Mouse (Mus musculus) A20 (cell line): ENCODE results near the gene Gtf2ird2.
A peak's percentile ranks its signal among the peaks of the same experiment; 100 is the strongest.

ENCODE experiments used
- DNase-seq: peaks from one replicate; pipeline ENCODE4 v3.0.0-alpha.2; 2011; ENCODE audit warnings: low read depth, low spot score

Gene Gtf2ird2

DNA sequence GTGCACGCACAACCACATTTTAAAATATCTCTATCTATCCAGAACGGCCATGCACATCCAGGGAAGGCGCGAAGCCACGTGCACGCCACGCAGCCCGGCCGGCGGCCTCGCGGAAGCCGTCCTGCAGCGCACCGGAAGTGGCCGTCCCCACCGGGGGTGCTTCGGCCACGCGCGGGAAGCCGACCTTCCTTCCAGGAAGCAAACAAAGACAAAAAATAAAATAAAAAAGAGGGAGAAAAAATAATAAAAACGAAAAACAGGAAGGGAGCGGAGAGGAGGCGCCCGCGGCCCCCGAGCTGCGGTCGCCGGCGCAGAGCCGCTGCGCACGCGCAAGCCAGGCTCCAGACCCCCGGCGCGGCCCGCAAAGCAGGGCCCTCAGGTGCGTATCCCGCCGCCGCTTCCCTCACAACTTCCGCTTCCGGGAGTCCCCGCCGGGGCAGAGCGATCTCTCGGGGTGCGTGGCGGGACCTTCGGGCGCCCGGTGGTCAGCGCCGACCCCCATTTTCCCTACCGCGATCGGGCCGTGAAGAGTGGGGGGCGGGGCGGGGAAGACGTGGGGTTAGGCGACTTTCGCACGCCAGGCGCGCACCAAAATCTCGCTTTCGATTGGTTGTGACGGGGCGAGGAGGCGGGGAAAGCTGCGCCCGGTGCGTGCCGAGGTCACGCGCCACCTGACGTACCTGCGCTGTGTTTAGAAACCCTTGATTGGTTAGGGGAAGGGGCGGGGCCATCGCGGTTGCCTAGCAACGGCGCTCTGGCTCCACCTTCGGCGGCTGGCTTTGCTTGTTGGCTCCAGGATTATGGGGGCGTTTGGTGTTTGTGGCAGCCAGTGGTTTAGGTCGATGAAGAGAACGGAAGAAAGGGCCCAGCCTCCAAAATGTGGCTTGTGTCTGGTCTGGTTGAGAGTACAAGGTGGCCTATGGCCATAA, at the start of gene Gtf2ird2:
Gtf2ird2 (plus strand) TSS at position 140 of the 929 bp plus-strand sequence.
- DNase-seq: peak; percentile 100

DNA sequence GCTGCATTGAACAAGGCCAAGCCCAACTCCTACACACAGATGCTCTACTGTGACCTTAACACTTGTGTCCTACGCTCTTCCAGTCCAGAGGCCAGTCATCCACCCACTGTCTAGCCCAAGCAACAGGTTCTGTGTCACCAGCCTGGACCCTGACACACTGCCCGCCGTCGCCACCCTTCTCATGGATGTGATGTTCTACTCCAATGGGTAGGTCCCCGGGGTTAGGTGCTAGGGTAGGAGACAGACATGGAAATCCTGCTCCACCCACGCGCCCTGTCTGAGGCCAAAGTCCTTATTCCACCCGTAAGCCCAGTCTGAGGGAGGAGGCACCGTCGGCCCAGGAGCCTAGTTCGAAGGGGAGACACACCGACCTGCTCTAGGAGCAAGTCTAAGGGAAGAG, 47.8 kb upstream of the Gtf2ird2 start:
- no peak for DNase-seq

DNA sequence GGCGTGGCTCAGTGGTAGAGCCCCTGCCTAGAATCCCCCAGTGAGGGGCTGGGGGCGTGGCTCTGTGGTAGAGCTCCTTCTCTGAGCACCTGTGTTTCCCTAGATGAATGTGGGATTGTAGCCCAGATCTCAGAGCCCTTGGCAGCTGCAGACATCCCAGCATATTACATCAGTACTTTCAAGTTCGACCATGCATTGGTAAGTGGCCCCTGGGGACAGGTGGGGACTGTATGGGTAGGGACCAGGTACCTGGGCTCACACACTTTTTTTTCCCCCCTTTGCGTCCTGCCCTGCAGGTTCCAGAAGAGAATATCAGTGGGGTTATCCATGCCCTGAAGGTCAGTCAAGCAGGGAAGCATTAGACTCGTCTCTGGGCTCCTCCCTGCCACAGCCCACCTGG, 45.9 kb upstream of the Gtf2ird2 start:
- peak; percentile 12 for DNase-seq

DNA sequence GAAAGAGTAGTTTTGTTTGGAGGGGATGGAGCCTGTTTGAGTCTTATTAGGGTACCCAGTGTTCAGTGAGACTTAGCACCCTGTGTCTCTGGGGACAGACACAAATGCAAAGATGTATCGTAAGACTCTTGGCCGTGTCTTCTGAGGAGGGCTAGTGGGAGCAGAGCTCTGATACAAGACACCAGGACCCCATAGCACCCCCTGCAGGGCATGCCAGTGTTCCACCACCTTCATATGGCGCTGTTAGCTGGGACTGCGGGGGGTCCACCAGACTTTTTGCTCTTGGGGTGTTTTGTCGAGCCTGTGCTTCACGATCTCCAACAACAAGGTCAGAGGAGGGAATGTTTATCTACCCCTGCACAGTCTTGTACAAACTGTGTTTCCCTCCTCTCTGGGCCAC, 44.4 kb upstream of the Gtf2ird2 start:
- DNase-seq: peak; percentile 55

DNA sequence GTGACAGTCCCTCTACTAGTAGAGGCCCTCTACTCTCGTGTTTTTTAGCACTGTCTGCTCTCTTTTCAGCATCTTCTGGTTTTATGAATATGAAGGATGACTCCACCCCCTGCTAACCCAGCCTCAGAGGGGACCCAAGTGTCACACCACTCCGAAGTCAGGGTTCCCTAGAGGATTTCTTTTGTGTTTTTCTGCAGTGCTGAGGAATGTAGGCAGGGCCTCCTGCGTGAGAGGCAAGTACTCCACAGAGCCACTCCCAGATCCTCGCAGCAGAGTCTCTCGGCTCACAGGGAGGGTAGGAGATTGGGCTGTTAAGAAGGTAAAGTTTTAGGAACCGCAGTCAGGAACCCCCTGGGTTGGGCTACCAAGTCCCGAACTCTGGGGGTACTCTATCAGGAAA, 42.6 kb upstream of the Gtf2ird2 start:
- DNase-seq: no peak

DNA sequence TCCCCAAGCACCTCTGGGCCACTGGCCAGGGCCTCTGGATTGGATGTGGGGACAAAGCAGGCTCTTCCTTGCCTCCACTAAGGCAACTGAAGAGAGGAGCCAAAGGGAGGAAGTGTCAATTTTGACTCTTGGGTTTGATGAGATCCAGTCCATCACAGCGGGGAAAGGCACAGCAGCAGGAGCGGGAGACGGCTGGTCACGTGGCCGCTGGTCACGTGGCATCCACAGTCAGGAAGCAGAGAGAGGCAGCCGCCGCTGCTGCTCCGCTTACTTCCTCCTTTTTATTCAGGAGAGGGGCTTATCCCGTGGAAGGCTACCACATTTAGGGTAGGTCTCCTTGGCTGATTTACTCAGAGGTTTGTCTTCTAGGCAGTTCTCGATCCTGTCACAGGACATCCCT, 41.4 kb upstream of the Gtf2ird2 start:
- peak; percentile 43 for DNase-seq

DNA sequence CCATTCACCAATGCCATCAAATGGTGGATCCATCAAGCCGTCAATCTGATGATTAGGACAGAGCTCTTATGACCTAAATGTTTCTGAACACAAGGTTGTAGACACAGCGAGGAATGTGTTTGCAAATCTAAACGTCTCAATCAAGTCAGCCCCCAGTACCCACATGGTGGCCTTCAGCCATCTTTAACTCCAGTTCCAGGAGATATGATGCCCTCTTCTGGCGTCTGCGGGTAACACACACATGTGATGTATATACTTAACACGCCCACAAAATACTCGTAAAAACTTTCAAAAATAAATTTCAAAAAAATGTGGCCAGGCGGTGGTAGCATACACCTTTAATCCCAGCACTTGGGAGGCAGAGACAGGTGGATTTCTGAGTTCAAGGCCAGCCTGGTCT, 38.8 kb upstream of the Gtf2ird2 start:
- DNase-seq: peak; percentile 13

DNA sequence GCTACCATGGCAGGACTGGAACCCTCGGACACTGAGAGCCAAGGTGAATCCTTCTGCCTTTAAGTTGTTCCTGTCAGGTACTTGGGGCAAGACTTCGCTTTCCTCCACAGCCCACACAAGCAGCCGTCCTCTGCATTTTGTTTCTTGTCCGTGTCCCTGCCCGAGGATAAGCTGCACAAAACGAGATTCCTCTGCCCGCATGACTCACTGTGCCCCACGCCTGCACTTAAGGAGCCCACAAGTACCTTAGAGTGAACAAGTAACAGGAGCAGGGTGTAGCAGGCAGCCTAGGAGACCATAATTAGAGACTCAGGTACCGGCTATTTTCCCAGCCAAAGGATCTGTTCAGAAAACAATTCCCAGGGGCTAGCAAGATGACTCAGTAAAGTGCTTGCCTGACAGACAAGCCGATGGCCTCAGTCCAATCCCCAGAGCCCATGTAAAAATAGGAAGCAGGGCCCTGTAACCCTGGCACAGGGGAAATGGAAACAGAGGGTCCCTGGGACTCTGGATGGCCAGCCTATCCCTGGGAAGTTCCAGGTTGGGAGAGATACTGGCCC, 36.5 kb upstream of the Gtf2ird2 start:
- DNase-seq: no peak

DNA sequence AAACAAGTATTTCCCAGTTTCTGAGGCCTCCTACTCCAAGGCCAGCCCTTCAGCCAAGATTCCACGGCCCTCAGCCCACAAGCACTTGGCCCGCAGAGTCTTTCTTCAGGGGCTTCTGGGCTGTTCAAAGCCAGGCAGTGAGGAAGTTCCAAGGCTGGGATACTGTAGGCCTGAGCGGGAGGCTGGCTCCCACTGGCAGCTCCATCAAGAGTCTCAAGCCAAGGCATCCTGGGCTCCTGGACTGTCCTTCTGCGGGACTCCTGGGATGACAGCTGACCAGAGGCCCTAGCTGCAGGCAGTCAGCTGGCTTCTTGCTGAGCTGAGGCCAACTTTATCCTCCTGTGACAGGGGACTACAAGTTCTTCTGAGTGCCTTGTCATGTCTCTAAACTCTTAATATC, 35.7 kb upstream of the Gtf2ird2 start:
- DNase-seq: no peak

DNA sequence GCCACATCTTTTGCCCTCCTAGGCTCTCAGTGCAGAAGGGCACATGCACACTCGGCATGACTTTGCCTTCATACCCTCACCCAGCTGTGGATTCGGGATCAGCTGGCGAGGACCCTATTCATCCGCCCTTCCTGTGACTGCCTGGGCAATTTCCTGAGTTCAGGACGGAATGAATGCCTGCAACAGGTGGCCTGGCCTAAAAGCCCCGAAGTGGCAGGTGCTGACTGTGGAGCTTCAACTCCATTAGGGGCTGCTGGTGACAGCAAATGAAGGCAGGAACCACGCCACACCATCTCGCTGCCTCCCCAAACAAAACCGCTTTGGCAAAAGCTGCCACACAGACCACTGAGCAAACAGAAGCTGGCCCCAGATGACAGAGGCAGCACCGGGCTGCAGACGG, 31.9 kb upstream of the Gtf2ird2 start:
- no peak for DNase-seq

DNA sequence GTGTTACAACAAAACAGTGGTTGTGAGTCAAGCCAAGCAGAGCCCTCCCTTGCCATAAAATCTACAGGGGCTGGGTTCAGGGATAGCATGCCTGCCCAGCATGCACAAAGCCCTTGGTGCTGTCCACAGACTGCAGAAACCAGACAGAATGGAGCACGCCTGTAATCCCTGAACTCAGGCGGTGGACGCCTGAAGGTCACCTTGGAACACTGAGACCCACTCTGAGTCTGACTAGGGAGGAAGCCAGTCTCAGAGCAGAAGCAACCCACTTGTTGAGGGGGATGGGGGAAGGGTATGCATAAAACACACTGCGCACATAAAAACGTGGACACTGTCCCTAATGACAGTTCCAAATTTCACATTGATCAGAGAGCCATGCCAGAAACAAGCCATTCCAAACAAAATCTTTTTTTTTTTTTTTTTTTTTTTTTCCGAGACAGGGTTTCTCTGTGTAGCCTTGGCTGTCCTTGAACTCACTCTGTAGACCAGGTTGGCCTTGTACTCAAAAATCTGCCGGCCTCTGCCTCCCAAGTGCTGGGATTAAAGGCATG, 27.8 kb upstream of the Gtf2ird2 start:
- DNase-seq: no peak

DNA sequence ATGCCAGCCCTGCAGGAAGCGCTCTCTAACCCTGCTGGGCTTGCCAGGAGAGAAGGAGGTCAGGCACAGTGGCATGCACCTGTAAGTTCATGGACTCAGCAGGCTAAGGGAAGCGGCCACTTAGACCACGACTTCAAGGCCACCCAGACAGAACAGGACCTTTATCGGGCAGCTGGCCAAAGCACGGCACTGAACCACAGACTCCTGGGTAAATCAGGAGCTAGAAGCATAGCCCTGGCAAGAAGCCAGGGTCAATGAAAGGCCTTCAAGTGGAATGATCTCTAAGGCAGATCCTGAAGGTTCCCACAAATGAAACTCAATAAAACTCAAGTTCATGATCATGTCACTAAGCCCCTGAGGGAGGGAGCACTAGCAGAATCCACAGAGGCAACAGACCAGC, 19.1 kb upstream of the Gtf2ird2 start:
- DNase-seq: no peak

DNA sequence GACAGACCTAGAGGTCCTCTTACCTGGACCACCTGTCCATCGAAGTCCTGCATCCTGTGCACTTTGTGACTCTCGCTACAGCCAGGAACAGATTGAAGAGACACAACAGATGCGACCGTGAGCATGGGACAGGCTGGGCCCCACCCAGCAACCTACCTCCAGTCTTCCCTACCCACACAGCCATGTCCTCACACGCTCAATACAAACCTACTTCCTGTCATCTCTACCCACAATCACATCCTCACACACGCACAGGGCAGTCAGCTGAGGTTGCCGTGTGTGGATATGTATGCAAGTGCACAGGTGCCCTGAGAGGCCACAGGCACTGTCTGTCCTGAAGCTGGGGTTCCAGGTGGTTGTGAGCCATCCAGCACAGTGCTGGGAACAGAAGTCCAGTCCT, 17.2 kb upstream of the Gtf2ird2 start:
- DNase-seq: no peak

DNA sequence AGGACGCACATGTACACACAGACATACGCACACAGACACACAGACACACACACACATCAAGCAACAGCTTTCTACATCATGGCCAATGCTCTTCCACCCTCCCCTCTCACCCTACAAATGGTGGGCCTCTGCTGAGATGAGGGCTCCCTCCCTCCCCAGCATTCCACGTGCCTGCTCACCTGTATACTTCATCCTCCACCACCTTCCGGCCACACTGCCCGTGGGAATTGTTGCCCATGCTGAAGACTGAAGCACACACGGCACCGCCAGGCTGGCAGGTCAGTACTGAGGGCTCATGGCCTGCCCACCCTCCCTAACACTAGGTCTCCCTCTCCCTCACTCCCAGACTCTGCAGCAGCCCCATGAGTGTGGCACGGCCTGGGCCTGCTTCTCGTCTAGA, 15.8 kb upstream of the Gtf2ird2 start:
- no peak for DNase-seq

DNA sequence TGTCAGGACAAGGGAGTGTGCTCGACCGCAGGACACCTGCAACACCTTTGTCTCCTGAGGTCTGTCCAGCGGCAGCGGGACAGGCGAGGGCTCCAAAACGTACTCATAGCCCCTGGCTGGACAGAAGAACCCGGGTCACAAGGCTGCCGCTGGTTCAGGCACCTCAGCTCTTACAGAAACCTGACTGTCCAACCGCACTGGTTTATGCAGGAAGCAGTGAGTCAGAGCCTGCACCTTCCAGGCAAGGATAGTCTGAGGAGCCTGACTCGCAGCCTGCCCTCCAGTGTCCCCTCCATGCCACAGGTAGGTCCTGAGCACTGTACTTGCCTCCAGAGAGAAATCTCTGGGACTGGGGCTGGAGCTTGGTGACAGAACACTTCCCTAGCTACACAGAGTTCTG, 14.6 kb upstream of the Gtf2ird2 start:
- no peak for DNase-seq

DNA sequence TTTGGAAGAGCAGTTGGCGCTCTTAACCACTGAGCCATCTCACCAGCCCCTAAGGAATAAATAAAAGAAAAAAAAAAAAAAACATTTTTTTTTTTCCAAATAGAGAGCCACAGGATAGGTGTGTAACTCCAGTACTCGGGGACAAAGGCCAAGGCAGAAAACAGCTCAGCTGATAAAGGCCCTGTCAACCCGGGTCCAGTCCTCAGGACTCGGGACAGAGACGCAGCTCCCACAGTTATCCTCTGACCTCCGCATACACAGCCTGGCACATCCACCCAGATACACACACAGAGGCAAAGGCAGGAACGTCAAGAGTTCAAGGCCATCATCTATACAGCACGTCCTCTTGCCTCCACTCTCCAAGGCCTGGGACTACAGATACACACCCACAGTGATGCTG, 13.7 kb upstream of the Gtf2ird2 start:
- no peak for DNase-seq

DNA sequence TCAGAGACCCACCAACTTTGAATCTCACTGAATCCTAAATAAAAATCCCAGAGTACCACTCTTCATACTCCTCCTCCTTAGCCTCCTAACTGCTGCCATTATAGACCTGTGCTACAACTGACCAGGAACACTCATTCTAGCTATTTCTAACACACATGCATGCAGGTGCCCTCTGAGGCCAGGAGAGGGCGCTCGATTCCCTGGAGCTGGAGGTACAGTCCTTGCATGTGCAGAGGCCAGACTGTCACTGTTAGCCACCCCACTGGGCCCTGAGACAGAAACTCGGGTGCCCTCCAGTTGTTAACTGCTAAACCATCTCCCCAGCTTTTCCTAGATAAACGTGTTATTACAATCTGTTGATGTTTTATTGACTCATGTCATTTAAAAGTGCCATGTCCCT, 10.6 kb upstream of the Gtf2ird2 start:
- peak; percentile 79 for DNase-seq

DNA sequence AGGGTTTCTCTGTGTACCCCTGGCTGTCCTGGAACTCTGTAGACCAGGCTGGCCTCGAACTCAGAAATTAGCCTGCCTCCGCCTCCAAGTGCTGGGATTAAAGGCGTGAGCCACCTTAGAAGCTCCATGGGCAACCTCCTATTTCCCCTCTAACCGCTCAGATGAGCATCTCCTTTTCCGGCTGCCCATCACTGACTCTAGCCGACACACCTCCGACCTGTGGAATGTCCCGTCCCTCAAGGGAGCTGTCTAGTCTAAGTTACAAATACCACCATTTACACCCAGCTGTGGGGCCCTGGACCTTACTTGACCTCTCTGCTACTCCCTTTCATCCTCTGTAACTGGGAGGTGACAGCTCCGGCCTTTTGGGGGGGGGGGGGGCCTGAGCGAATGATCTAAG, 8.1 kb upstream of the Gtf2ird2 start:
- DNase-seq: peak; percentile 66

DNA sequence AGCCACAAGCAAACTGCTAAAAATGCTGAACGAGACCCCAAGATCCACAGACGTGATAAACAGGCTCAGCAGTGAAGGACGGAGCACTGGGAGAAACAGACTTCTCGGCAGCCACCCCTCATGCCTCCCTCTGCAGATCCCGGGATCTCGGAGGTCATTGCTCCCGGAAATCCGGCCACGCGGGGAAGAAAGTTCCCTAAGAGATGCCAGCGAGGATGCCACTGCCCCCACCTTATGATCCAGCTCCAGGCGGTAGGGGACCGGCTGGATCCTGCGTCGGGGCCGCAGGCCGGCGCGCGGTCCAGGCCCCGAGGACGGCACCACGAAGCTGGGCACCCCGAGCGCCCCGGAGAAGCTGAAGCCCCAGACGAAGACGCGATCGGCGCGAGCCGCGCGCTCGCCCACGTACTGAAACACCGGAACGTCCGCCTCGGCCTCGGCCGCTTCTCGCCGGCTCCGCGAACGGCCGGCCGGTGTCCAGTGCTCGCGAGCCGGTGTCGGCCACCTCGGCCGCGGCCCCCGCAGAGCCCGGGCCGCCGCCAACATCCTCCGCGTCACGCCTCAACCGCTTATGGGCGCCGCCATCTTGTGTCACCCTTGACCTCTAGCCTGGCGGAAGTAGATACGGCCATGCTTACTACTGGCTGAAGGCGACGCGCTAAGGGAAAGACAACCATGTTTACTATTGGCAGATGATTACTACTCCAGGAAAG, 7.5 kb upstream of the Gtf2ird2 start, which contains the start of gene Rcc1l:
Rcc1l (minus strand) TSS at position 606 of the 713 bp plus-strand sequence.
- peak; percentile 93 for DNase-seq

DNA sequence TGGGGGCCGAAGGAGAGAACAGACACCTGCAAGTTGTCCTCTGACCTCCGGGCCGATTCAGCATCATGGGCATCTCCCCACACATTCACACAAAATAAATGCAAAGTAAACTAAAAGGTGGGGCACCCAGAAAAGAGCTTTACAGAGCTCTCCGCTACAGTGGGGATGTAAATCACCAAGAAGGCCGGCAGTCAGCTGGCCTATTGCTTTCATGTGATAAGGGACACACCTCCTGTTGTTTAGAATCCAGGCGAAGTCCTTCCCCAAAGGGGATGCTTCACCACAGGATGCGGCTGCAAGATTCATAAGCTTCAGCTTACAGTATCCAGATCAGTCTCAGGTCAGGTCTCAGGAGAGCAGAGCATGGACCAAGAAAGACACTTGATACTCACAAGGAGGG, 5.3 kb upstream of the Gtf2ird2 start:
- no peak for DNase-seq

DNA sequence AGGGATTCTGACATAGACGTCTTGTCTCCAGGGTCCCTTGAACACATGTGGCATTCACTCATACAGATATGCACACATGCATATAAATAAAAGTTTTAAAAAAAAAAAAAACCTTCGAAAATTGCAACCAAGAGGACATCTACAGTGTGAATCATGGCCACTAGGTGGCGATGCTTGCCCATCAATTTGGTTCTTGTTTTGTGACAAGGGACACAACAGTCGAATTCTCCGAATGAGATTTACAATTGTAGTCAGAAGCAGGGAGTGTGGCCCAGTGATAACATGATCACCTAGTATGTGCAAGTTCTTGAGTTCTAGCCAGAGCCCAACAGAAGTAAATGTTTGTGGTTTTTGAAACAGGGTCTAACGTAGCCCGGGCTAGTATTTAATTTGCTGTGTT, 3.9 kb upstream of the Gtf2ird2 start:
- peak; percentile 88 for DNase-seq

DNA sequence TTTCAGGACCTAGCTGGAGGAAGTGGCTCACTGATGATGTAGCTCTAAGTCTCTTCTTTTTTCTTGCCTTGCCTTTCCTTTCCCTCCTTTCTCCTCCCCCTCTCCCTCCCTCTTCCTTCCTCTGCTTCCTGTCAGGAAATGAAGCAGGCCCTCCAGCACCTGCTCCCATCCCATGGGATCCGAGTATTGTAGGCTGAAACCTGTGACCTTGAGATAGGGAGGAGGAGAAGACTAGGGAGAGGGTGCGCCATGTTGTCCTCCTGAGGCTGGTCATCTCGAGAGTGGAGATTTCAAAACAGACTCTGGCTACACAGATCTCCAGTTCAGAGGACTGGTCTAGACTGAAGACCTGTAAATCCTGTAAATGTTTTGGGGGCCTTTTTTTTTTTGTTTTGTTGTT, 1.6 kb upstream of the Gtf2ird2 start:
- DNase-seq: peak; percentile 25
